Mouse (Mus musculus): ENCODE data around the gene Lrp5. TPM values are rescaled to one million over a fixed set of nuclear protein-coding genes. Genes with fewer than 3 reads are reported as not detected.

Lrp5 gene
- polyA plus RNA-seq, 1 experiment from 2014 or later, result 2.3 TPM

GRCm38 (mm10) chr19:3651989-3652388 lies 34.4 kb downstream of the Lrp5 start:
- H3K4me1 ChIP-seq (replicated peaks; ENCODE audit: control insufficient read depth, insufficient read depth, low read length), result no peaks in the 10 kb centered on the region
- peaks cover 7% of the 10 kb centered on the region; the same call in 1 of the 2 replicates for H3K36me3 ChIP-seq (ENCODE audit: control insufficient read depth, insufficient read depth)
- H3K27me3 ChIP-seq (replicated peaks; ENCODE audit: control insufficient read depth, insufficient read depth, low read length), result no peaks in the 10 kb centered on the region
- no peak overlapping the region for H3K9ac ChIP-seq (replicated peaks; ENCODE audit: low read depth, low read length)
- ATAC-seq, result no peak
- H3K4me2 ChIP-seq (ENCODE audit: low read length), result no peak overlapping the region
- no peaks in the 10 kb centered on the region for H3K9me3 ChIP-seq (ENCODE audit: control insufficient read depth, low read length)
- 97% methylated on average over 13 of the region's 13 CpGs for WGBS
- H3K4me3 ChIP-seq (replicated peaks; ENCODE audit: low read length), result no peak overlapping the region
- no peak overlapping the region for H3K27ac ChIP-seq (ENCODE audit: low read length)

- Histone ChIP-seq H3K27me3 (replicated peaks; ENCODE audit: control insufficient read depth, insufficient read depth, low read length) (no peaks in the 10 kb centered on the region), H3K4me2 (ENCODE audit: low read length) (no peak overlapping the region), H3K4me3 (replicated peaks; ENCODE audit: low read length) (no peak overlapping the region), H3K9ac (replicated peaks; ENCODE audit: low read depth, low read length) (no peak overlapping the region), H3K9me3 (ENCODE audit: control insufficient read depth, low read length) (no peaks in the 10 kb centered on the region), H3K36me3 (ENCODE audit: control insufficient read depth, insufficient read depth) (peaks cover 7% of the 10 kb centered on the region; the same call in 1 of the 2 replicates), H3K4me1 (replicated peaks; ENCODE audit: control insufficient read depth, insufficient read depth, low read length) (no peaks in the 10 kb centered on the region), H3K27ac (ENCODE audit: low read length) (no peak overlapping the region)
- no peak for ATAC-seq
- 100% methylated on average over 3 of the region's 3 CpGs for WGBS
Measured at GRCm38 (mm10) chr19:3651220-3651619, 35.1 kb downstream of the Lrp5 start.

- Histone ChIP-seq H3K9ac (replicated peaks; ENCODE audit: low read depth, low read length) (no peak overlapping the region), H3K4me3 (replicated peaks; ENCODE audit: low read length) (no peak overlapping the region), H3K4me1 (replicated peaks; ENCODE audit: control insufficient read depth, insufficient read depth, low read length) (no peaks in the 10 kb centered on the region), H3K36me3 (ENCODE audit: control insufficient read depth, insufficient read depth) (peaks cover 7% of the 10 kb centered on the region; the same call in 1 of the 2 replicates), H3K27me3 (replicated peaks; ENCODE audit: control insufficient read depth, insufficient read depth, low read length) (no peaks in the 10 kb centered on the region), H3K27ac (ENCODE audit: low read length) (no peak overlapping the region), H3K9me3 (ENCODE audit: control insufficient read depth, low read length) (no peaks in the 10 kb centered on the region), H3K4me2 (ENCODE audit: low read length) (no peak overlapping the region)
- 94% methylated on average over 3 of the region's 3 CpGs for WGBS
- ATAC-seq, result no peak
Measured at GRCm38 (mm10) chr19:3650448-3650847, 35.9 kb downstream of the Lrp5 start.

DNA sequence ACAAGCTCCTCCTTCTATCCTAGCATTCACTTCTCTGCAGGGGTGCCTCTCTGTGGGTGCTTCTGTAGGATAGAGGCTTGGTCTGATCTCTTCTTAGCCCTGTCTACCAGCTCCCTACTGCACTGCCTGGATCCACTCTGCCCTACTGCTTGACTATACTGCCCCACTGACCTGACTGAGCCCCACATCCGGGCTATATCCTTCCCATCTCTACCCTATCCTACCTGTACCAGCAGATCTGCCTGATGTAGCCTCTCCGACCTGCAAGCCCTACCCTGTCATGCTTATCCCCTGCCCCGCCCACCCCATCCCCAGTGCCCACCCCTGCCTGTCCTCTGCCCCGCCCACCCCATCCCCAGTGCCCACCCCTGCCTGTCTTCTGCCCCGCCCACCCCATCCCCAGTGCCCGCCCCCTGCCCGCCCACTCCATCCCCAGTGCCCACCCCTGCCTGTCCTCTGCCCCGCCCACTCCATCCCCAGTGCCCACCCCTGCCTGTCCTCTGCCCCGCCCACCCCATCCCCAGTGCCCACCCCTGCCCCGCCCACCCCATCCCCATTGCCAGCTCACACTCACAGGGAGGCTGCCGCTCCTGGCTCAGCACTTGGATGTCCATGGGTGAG lies 37.4 kb downstream of the Lrp5 start:
- Histone ChIP-seq H3K27me3 (replicated peaks; ENCODE audit: control insufficient read depth, insufficient read depth, low read length) (no peaks in the 10 kb centered on the region), H3K4me3 (replicated peaks; ENCODE audit: low read length) (no peak overlapping the region), H3K27ac (ENCODE audit: low read length) (no peak overlapping the region), H3K4me1 (replicated peaks; ENCODE audit: control insufficient read depth, insufficient read depth, low read length) (no peaks in the 10 kb centered on the region), H3K9me3 (ENCODE audit: control insufficient read depth, low read length) (no peaks in the 10 kb centered on the region), H3K36me3 (ENCODE audit: control insufficient read depth, insufficient read depth) (peaks cover 7% of the 10 kb centered on the region; the same call in 1 of the 2 replicates), H3K9ac (replicated peaks; ENCODE audit: low read depth, low read length) (no peak overlapping the region), H3K4me2 (ENCODE audit: low read length) (no peak overlapping the region)
- ATAC-seq, result no peak
- WGBS, result 54% methylated on average over 6 of the region's 11 CpGs

DNA sequence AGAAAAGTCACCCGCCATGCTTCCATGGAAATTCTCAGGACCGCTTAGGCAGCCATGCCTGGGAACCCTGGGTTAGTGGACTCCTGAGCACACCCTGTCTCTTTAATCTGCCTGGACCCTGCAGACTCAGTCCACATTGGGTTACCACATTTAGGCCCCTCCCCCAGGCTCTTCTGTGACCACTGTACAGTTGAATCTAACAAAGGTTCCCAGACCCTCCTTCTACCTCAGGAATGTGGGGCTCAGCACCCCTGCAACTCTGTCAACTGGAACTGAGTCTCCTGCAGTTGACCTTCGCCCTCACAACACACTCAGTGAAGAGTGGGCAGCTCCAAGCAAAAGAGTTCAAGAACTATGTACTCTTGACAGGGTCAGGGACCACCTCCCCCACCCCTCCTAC lies 38.4 kb downstream of the Lrp5 start:
- Histone ChIP-seq H3K27ac (ENCODE audit: low read length) (no peak overlapping the region), H3K4me3 (replicated peaks; ENCODE audit: low read length) (no peak overlapping the region), H3K4me2 (ENCODE audit: low read length) (no peak overlapping the region), H3K27me3 (replicated peaks; ENCODE audit: control insufficient read depth, insufficient read depth, low read length) (no peaks in the 10 kb centered on the region), H3K36me3 (ENCODE audit: control insufficient read depth, insufficient read depth) (peaks cover 7% of the 10 kb centered on the region; the same call in 1 of the 2 replicates), H3K9me3 (ENCODE audit: control insufficient read depth, low read length) (no peaks in the 10 kb centered on the region), H3K9ac (replicated peaks; ENCODE audit: low read depth, low read length) (no peak overlapping the region), H3K4me1 (replicated peaks; ENCODE audit: control insufficient read depth, insufficient read depth, low read length) (no peaks in the 10 kb centered on the region)
- ATAC-seq, result no peak
- 95% methylated on average over 3 of the region's 3 CpGs for WGBS

DNA sequence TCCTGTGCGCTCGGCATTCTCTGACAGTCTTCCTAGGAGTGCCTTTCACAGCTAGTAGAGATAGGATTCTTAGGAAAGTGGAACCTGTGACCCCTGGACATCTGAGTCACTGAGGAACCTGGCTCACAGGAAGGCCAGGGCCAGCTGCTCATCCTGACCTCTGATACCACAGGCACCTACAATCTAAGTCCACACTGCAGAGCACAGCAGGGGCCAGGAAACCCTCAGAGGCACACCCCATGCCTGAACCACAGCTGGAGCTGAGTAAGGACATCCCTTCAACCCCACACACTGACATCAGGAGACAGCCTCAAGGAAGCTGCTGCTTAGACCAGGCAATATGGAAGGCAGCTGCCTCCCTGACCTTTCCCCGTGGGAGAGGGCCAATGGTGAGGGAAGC lies 40.6 kb downstream of the Lrp5 start:
- H3K27ac ChIP-seq (ENCODE audit: low read length), result no peak overlapping the region
- no peaks in the 10 kb centered on the region for H3K27me3 ChIP-seq (replicated peaks; ENCODE audit: control insufficient read depth, insufficient read depth, low read length)
- WGBS, result 89% methylated on average over 3 of the region's 3 CpGs
- peaks cover 17% of the 10 kb centered on the region for H3K4me1 ChIP-seq (replicated peaks; ENCODE audit: control insufficient read depth, insufficient read depth, low read length)
- no peak overlapping the region for H3K4me3 ChIP-seq (replicated peaks; ENCODE audit: low read length)
- no peak for ATAC-seq
- H3K4me2 ChIP-seq (ENCODE audit: low read length), result no peak overlapping the region
- H3K9me3 ChIP-seq (ENCODE audit: control insufficient read depth, low read length), result no peaks in the 10 kb centered on the region
- H3K36me3 ChIP-seq (ENCODE audit: control insufficient read depth, insufficient read depth), result no peaks in the 10 kb centered on the region
- H3K9ac ChIP-seq (replicated peaks; ENCODE audit: low read depth, low read length), result no peak overlapping the region

GRCm38 (mm10) chr19:3645318-3645717 lies 41.0 kb downstream of the Lrp5 start:
- Histone ChIP-seq H3K4me3 (replicated peaks; ENCODE audit: low read length) (no peak overlapping the region), H3K9ac (replicated peaks; ENCODE audit: low read depth, low read length) (no peak overlapping the region), H3K36me3 (ENCODE audit: control insufficient read depth, insufficient read depth) (no peaks in the 10 kb centered on the region), H3K27ac (ENCODE audit: low read length) (no peak overlapping the region), H3K4me1 (replicated peaks; ENCODE audit: control insufficient read depth, insufficient read depth, low read length) (peaks cover 17% of the 10 kb centered on the region), H3K27me3 (replicated peaks; ENCODE audit: control insufficient read depth, insufficient read depth, low read length) (no peaks in the 10 kb centered on the region), H3K4me2 (ENCODE audit: low read length) (no peak overlapping the region), H3K9me3 (ENCODE audit: control insufficient read depth, low read length) (no peaks in the 10 kb centered on the region)
- WGBS, result 94% methylated on average over 4 of the region's 4 CpGs
- ATAC-seq, result no peak

- no peaks in the 10 kb centered on the region for H3K27me3 ChIP-seq (replicated peaks; ENCODE audit: control insufficient read depth, insufficient read depth, low read length)
- H3K4me3 ChIP-seq (replicated peaks; ENCODE audit: low read length), result no peak overlapping the region
- no peak for ATAC-seq
- H3K9me3 ChIP-seq (ENCODE audit: control insufficient read depth, low read length), result no peaks in the 10 kb centered on the region
- no peak overlapping the region for H3K4me2 ChIP-seq (ENCODE audit: low read length)
- H3K36me3 ChIP-seq (ENCODE audit: control insufficient read depth, insufficient read depth), result no peaks in the 10 kb centered on the region
- H3K4me1 ChIP-seq (replicated peaks; ENCODE audit: control insufficient read depth, insufficient read depth, low read length), result peaks cover 32% of the 10 kb centered on the region
- no peak overlapping the region for H3K27ac ChIP-seq (ENCODE audit: low read length)
- WGBS, result 92% methylated on average over 7 of the region's 7 CpGs
- no peak overlapping the region for H3K9ac ChIP-seq (replicated peaks; ENCODE audit: low read depth, low read length)
Measured at GRCm38 (mm10) chr19:3639561-3639960, 46.8 kb downstream of the Lrp5 start.

DNA sequence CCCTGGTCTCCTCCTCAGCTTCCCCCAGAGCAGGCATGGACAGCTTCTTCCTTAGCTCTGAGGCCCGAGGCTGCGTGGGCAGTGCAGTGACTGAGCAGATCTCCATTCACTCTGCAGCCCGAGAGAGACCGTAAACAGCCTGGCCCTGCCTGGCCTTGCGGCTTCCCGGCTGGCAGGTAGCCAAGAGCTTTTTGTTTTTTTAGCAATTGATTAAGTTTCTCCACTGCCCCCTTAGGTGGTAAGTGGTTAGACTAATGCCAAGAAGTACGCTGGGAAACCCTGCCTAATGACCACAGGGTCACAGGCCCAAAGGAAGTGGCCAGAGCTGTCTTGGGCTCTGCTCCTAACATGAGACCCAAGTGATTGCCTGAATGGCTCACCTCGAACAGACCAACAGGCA lies 47.7 kb downstream of the Lrp5 start:
- Histone ChIP-seq H3K9me3 (ENCODE audit: control insufficient read depth, low read length) (no peaks in the 10 kb centered on the region), H3K4me1 (replicated peaks; ENCODE audit: control insufficient read depth, insufficient read depth, low read length) (peaks cover 32% of the 10 kb centered on the region), H3K27ac (ENCODE audit: low read length) (peak overlapping the region; percentile 30; the same call in 1 of the 2 replicates), H3K4me3 (replicated peaks; ENCODE audit: low read length) (no peak overlapping the region), H3K9ac (replicated peaks; ENCODE audit: low read depth, low read length) (peak overlapping the region; percentile 12; the same call in 1 of the 2 replicates), H3K4me2 (ENCODE audit: low read length) (no peak overlapping the region), H3K27me3 (replicated peaks; ENCODE audit: control insufficient read depth, insufficient read depth, low read length) (no peaks in the 10 kb centered on the region), H3K36me3 (ENCODE audit: control insufficient read depth, insufficient read depth) (no peaks in the 10 kb centered on the region)
- peak; percentile 61 for ATAC-seq
- 16% methylated on average over 8 of the region's 8 CpGs for WGBS

GRCm38 (mm10) chr19:3632018-3632417 lies 54.3 kb downstream of the Lrp5 start:
- H3K9me3 ChIP-seq (ENCODE audit: control insufficient read depth, low read length), result no peaks in the 10 kb centered on the region
- no peak overlapping the region for H3K4me2 ChIP-seq (ENCODE audit: low read length)
- ATAC-seq, result no peak
- no peaks in the 10 kb centered on the region for H3K36me3 ChIP-seq (ENCODE audit: control insufficient read depth, insufficient read depth)
- 83% methylated on average over 7 of the region's 7 CpGs for WGBS
- peaks cover under 1% of the 10 kb centered on the region for H3K4me1 ChIP-seq (replicated peaks; ENCODE audit: control insufficient read depth, insufficient read depth, low read length)
- H3K9ac ChIP-seq (replicated peaks; ENCODE audit: low read depth, low read length), result no peak overlapping the region
- H3K4me3 ChIP-seq (replicated peaks; ENCODE audit: low read length), result no peak overlapping the region
- no peak overlapping the region for H3K27ac ChIP-seq (ENCODE audit: low read length)
- H3K27me3 ChIP-seq (replicated peaks; ENCODE audit: control insufficient read depth, insufficient read depth, low read length), result no peaks in the 10 kb centered on the region

Measured in forebrain, embryonic 16.5 days (tissue).